Mouse (Mus musculus) testis, adult 2 months (tissue): ENCODE data around the gene Fam173a. TPM values are rescaled to one million over a fixed set of nuclear protein-coding genes. Genes with fewer than 3 reads are reported as not detected.
A peak's percentile ranks its signal among the peaks of the same experiment; 100 is the strongest.

ENCODE experiments used
- H3K27ac ChIP-seq: fragments of 200-500 bp; 2 replicates; pipeline ENCODE4 v1.5.1; 2012; ENCODE audit warnings: low read depth, low read length; ENCODE audit not compliant: control insufficient read depth, insufficient read depth
- H3K27me3 ChIP-seq: fragments of 200-500 bp; 2 replicates; pipeline ENCODE4 v1.6.1; 2012; ENCODE audit warnings: mild to moderate bottlenecking, low read length, moderate library complexity; ENCODE audit not compliant: control insufficient read depth, insufficient read depth
- H3K36me3 ChIP-seq: fragments of 200-500 bp; 2 replicates; pipeline ENCODE4 v1.6.1; 2012; ENCODE audit warnings: mild to moderate bottlenecking, low read length; ENCODE audit not compliant: control insufficient read depth, insufficient read depth
- H3K4me1 ChIP-seq: fragments of 200-500 bp; 2 replicates; pipeline ENCODE4 v1.6.1; 2012; ENCODE audit warnings: low read length; ENCODE audit not compliant: control insufficient read depth, insufficient read depth
- H3K4me3 ChIP-seq: fragments of 200-500 bp; 2 replicates; pipeline ENCODE4 v1.5.1; 2012; ENCODE audit warnings: low read depth, mild to moderate bottlenecking, low read length, moderate library complexity, mixed read lengths; ENCODE audit not compliant: control insufficient read depth
- CTCF ChIP-seq: fragments of 200-500 bp; IDR thresholded peaks from 2 replicates; pipeline ENCODE4 v1.5.1; 2012; ENCODE audit warnings: low read depth, mild to moderate bottlenecking, inconsistent platforms, low read length, moderate library complexity; ENCODE audit not compliant: control insufficient read depth, insufficient read depth, insufficient replicate concordance
- POLR2A ChIP-seq: fragments of 200-500 bp; IDR thresholded peaks from 2 replicates; pipeline ENCODE4 v1.6.1; 2012; ENCODE audit warnings: low read depth, mild to moderate bottlenecking, inconsistent platforms, low read length, moderate library complexity; ENCODE audit not compliant: control insufficient read depth
- polyA plus RNA-seq: library from polyadenylated mRNA; depleted of rRNA; stranded (reverse); fragments of >200 nt; gene quantifications from 2 replicates; pipeline ENCODE4 v1.2.3, GENCODE M21; 2012

The Fam173a gene
- polyA plus RNA-seq, 1 experiment: 49.8 TPM

DNA sequence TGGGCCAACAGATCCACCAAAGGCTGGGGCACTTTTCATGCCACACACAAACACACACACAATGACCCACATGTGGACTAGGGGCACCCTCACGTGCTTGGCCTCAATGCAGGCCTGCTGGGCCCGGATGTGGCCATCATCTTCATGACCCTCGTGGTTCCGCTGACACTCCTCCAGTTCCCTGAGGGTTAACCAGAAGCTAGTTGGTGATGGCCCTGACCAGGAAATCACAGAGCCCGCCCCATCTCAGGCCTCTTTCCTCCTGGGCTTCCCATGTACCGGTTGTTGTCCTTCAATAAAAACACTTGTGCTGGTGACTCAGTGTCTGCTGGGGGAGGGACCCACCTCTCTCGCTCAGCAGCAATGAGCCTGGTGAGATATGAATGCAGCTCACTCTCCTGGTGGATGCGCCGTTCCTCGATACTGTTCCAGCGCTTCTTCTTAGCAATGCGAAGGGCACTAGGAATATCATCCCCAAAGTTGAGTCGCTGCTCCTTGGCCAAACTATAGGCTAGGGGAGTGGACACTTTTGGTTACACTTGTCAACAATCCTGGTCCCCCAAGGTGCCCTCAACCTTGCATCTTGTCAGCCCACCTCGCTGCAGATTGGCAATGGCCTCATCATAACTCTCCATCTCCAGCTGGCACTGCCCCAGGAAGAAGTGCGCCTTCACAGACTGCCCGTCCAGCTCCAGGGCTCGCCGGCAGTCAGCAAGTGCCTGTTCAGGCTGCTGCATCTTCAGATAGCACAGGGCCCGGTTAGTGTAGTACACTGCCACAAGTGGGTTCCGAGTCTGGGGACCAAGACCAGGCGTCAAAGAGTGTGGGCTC is 39.0 kb upstream of the Fam173a start:
- H3K4me3 ChIP-seq: peak overlapping the region; percentile 92
- peaks cover 45% of the 10 kb centered on the region for H3K4me1 ChIP-seq
- TF ChIP-seq POLR2A (no peak), CTCF (no peak)
- H3K27ac ChIP-seq: no peak overlapping the region; the same call in 1 of the 2 replicates
- no peaks in the 10 kb centered on the region for H3K36me3 ChIP-seq
- H3K27me3 ChIP-seq: no peaks in the 10 kb centered on the region

DNA sequence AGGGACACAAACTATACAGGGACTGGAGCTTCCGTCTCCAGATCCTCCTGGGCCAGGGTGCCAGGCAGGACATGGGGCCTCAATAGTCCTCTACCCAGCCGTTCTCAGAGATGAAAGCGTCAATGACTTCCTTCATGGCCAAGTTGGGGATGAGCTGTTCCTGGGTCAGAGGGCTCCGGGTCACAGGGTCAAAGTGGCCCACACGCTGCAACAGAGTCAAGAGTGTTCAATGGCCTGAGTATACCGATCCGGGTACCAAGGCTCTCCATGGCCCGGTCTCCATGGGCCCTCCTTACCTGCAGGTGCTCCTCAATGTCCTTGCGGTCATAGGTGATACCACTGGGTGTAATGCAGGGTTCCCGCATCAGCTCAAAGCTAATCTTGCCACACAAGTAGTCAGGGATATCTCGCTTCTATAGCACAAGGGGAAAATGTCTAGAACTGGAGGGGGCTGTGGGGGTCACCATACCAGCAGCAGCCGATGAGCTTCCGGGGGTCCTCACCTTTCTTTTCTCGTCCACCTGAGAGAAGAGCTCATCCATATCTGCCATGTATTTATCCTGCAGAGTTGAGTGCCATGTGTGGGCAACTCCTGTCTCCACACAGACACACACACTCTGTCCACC is 38.2 kb upstream of the Fam173a start:
- TF ChIP-seq CTCF: no peak
- no peak for TF ChIP-seq POLR2A
- H3K36me3 ChIP-seq: no peaks in the 10 kb centered on the region; the same call in 1 of the 2 replicates
- peaks cover 39% of the 10 kb centered on the region for H3K4me1 ChIP-seq
- no peaks in the 10 kb centered on the region for H3K27me3 ChIP-seq
- H3K27ac ChIP-seq: no peak overlapping the region
- no peak overlapping the region for H3K4me3 ChIP-seq

DNA sequence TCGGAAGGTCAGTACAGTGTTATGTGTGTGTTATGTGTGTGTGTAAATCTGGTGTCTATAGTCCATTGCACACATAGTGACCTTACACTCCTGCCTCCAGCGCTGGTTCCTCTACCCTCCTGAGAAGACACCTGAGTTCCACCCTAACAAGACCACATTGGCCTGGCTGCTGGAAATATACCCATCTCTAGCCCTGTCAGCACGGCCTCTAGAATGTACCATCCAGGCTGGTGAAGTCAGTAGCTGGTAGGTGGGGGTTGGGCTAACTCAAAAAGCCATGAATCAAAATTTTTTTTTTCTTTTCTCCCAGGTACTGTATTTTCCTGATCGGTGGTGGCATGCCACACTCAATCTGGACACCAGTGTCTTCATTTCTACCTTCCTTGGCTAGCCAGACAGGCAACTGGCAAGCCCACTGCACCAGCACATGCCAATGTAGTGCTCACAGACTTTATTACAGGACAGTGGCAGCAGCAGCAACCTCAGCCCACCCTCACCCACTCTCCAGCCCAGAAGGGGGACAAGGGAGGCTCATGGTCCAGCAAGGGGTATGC is 37.6 kb upstream of the Fam173a start:
- Histone ChIP-seq H3K27me3 (no peaks in the 10 kb centered on the region), H3K36me3 (no peaks in the 10 kb centered on the region; the same call in 1 of the 2 replicates)

DNA sequence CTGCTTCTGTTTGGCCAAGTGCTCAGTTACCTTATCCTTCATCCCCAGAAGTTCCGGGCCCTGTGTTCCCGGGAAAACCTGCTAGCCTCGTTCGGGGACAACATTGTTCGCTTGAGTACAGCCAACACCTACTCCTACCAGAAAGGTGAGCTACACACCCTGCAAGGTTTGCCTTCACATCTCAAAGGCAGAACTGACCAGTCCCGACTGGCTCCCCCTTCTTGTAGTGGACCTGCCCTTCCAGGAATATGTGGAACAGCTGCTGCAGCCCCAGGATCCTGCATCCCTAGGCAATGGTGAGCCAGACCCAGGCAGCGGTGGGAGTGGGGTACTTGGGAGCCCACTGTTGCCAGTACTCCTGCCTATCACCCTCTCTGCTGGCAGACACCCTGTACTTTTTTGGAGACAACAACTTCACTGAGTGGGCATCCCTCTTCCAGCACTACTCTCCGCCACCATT is 36.9 kb upstream of the Fam173a start:
- peak overlapping the region; percentile 86 for H3K4me3 ChIP-seq
- TF ChIP-seq CTCF: no peak
- TF ChIP-seq POLR2A: no peak
- H3K27me3 ChIP-seq: no peaks in the 10 kb centered on the region
- no peaks in the 10 kb centered on the region; the same call in 1 of the 2 replicates for H3K36me3 ChIP-seq
- peak overlapping the region; percentile 1; the same call in 1 of the 2 replicates for H3K27ac ChIP-seq
- peaks cover 35% of the 10 kb centered on the region for H3K4me1 ChIP-seq

More for the DNA sequence above, 37.6 kb upstream of the Fam173a start:
- TF ChIP-seq CTCF (no peak), POLR2A (no peak)
- Histone ChIP-seq H3K4me3 (no peak overlapping the region), H3K4me1 (peaks cover 36% of the 10 kb centered on the region), H3K27ac (no peak overlapping the region)

DNA sequence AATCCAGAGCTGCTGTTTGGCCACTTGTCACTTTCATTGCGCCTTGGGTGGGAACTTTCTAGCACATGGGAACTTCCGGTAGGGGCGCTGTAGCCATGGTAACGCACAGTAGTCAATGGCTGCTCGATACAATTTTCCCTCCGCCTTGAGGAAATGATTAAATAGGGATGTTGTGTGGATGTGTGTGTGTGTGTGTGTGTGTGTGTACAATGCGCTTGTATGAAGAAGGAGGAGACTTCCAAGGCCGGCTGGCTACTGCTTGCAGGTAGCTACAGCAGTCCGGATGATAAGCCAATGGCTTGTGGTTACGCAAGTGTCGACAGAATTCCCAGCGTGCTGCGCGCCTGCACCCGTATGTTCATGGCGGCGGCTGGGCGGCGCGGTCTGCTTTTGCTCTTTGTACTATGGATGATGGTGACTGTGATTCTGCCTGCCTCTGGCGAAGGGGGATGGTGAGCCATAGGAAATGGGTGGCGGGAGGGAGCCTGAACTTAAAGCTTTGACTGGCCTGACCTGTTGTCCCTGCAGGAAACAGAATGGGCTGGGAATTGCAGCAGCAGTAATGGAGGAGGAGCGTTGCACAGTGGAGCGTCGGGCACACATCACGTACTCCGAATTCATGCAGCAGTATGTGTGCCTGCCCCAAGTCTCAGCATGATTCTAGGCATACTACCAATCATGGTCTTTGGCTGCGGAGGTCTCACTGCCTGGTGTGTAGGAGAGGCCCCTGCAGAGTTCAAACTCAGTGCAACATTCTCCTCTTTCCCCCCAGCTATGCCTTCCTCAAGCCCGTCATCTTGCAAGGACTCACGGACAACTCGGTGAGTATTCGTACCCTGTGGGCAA is 36.2 kb upstream of the Fam173a start, which contains the start of gene Jmjd8:
Gene Jmjd8 (plus strand): TSS at position 156 of the 846 bp plus-strand sequence.
- Histone ChIP-seq H3K27ac (peak within 1 kb of the TSS; percentile 52), H3K4me1 (peaks cover 33% of the 10 kb centered on the region), H3K36me3 (no peaks in the 10 kb centered on the region; the same call in 1 of the 2 replicates), H3K27me3 (no peaks in the 10 kb centered on the region), H3K4me3 (peak within 1 kb of the TSS; percentile 86)
- TF ChIP-seq CTCF (no peak), POLR2A (peak; percentile 68)

DNA sequence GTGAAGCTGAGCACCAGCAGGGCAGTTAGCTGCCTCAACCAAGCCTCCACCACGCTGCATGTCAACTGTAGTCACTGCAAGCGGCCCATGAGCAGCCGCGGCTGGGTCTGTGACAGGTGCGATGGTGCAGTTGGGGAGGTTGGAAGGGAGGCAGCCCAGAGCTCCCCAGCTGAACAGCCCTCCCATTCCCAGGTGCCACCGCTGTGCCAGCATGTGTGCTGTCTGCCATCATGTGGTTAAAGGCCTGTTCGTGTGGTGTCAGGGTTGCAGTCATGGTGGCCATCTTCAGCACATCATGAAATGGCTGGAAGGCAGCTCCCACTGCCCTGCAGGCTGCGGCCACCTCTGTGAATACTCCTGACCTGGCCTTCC is 35.5 kb upstream of the Fam173a start:
- Histone ChIP-seq H3K27ac (peak overlapping the region; percentile 52), H3K4me1 (peaks cover 31% of the 10 kb centered on the region), H3K36me3 (no peaks in the 10 kb centered on the region; the same call in 1 of the 2 replicates), H3K4me3 (peak overlapping the region; percentile 86), H3K27me3 (no peaks in the 10 kb centered on the region)
- TF ChIP-seq CTCF: no peak
- TF ChIP-seq POLR2A: no peak
